Mouse (Mus musculus): ENCODE results near the gene Ndrg2. TPM values are rescaled to one million over a fixed set of nuclear protein-coding genes. Genes with fewer than 3 reads are reported as not detected.

Gene Ndrg2
- polyA plus RNA-seq (2012; ENCODE audit: insufficient read depth, low replicate concordance) = 0.44 TPM in 1 of 2 replicates, not detected in the other

- peak within 1 kb of the TSS; percentile 91 for H3K4me3 ChIP-seq (replicated peaks)
- peaks cover 66% of the 10 kb centered on the region for H3K27me3 ChIP-seq (replicated peaks)
- H3K4me1 ChIP-seq = peaks cover 29% of the 10 kb centered on the region
- no peak for TF ChIP-seq FLI1 (IDR thresholded peaks at IDR 0.05; ENCODE audit: low read length)
- no peak for TF ChIP-seq GATA1 (IDR thresholded peaks at IDR 0.05; ENCODE audit: borderline replicate concordance, low read length)
- no peaks in the 10 kb centered on the region for H3K36me3 ChIP-seq (replicated peaks; ENCODE audit: low read length)
- no peaks in the 10 kb centered on the region for H3K9me3 ChIP-seq
Measured at GRCm38 (mm10) chr14:51913960-51914762, at the start of gene Ndrg2. Ndrg2 (minus strand) TSS chr14:51914158.

GRCm38 (mm10) chr14:51960316-51960715 lies 46.4 kb upstream of the Ndrg2 start:
- H3K9me3 ChIP-seq = no peaks in the 10 kb centered on the region
- no peaks in the 10 kb centered on the region for H3K27me3 ChIP-seq (replicated peaks)
- H3K4me1 ChIP-seq = no peaks in the 10 kb centered on the region
- no peaks in the 10 kb centered on the region for H3K36me3 ChIP-seq (replicated peaks; ENCODE audit: low read length)
- TF ChIP-seq FLI1 (IDR thresholded peaks at IDR 0.05; ENCODE audit: low read length) = no peak
- no peak for TF ChIP-seq GATA1 (IDR thresholded peaks at IDR 0.05; ENCODE audit: borderline replicate concordance, low read length)
- H3K4me3 ChIP-seq (replicated peaks) = no peak overlapping the region

GRCm38 (mm10) chr14:51943336-51943735 lies 29.4 kb upstream of the Ndrg2 start:
- Histone ChIP-seq H3K4me1 (peaks cover 10% of the 10 kb centered on the region), H3K9me3 (peaks cover 4% of the 10 kb centered on the region), H3K36me3 (replicated peaks; ENCODE audit: low read length) (no peaks in the 10 kb centered on the region), H3K4me3 (replicated peaks) (no peak overlapping the region), H3K27me3 (replicated peaks) (peaks cover 1% of the 10 kb centered on the region)
- TF ChIP-seq GATA1 (IDR thresholded peaks at IDR 0.05; ENCODE audit: borderline replicate concordance, low read length) (no peak), FLI1 (IDR thresholded peaks at IDR 0.05; ENCODE audit: low read length) (no peak)

GRCm38 (mm10) chr14:51942236-51942635 lies 28.3 kb upstream of the Ndrg2 start:
- Histone ChIP-seq H3K4me3 (replicated peaks) (no peak overlapping the region), H3K9me3 (peaks cover 15% of the 10 kb centered on the region)

GRCm38 (mm10) chr14:51941577-51941976 lies 27.6 kb upstream of the Ndrg2 start:
- Histone ChIP-seq H3K9me3 (peaks cover 17% of the 10 kb centered on the region), H3K4me1 (peaks cover 10% of the 10 kb centered on the region), H3K27me3 (replicated peaks) (peaks cover 1% of the 10 kb centered on the region), H3K4me3 (replicated peaks) (no peak overlapping the region), H3K36me3 (replicated peaks; ENCODE audit: low read length) (no peaks in the 10 kb centered on the region)
- TF ChIP-seq FLI1 (IDR thresholded peaks at IDR 0.05; ENCODE audit: low read length) (no peak), GATA1 (IDR thresholded peaks at IDR 0.05; ENCODE audit: borderline replicate concordance, low read length) (no peak)

More at GRCm38 (mm10) chr14:51942236-51942635, 28.3 kb upstream of the Ndrg2 start:
- TF ChIP-seq GATA1 (IDR thresholded peaks at IDR 0.05; ENCODE audit: borderline replicate concordance, low read length) (no peak), FLI1 (IDR thresholded peaks at IDR 0.05; ENCODE audit: low read length) (no peak)
- Histone ChIP-seq H3K27me3 (replicated peaks) (peaks cover 1% of the 10 kb centered on the region), H3K36me3 (replicated peaks; ENCODE audit: low read length) (no peaks in the 10 kb centered on the region), H3K4me1 (peaks cover 10% of the 10 kb centered on the region)

GRCm38 (mm10) chr14:51940944-51941560 lies 27.1 kb upstream of the Ndrg2 start:
- Histone ChIP-seq H3K9me3 (peaks cover 21% of the 10 kb centered on the region), H3K36me3 (replicated peaks; ENCODE audit: low read length) (no peaks in the 10 kb centered on the region), H3K4me1 (peaks cover 10% of the 10 kb centered on the region), H3K4me3 (replicated peaks) (no peak overlapping the region), H3K27me3 (replicated peaks) (peaks cover 1% of the 10 kb centered on the region)
- no peak for TF ChIP-seq FLI1 (IDR thresholded peaks at IDR 0.05; ENCODE audit: low read length)
- TF ChIP-seq GATA1 (IDR thresholded peaks at IDR 0.05; ENCODE audit: borderline replicate concordance, low read length) = no peak

- H3K27me3 ChIP-seq (replicated peaks) = peaks cover 1% of the 10 kb centered on the region
Measured at GRCm38 (mm10) chr14:51939005-51939404, 25.0 kb upstream of the Ndrg2 start.

GRCm38 (mm10) chr14:51932092-51933020 lies 18.4 kb upstream of the Ndrg2 start:
- no peaks in the 10 kb centered on the region for H3K36me3 ChIP-seq (replicated peaks; ENCODE audit: low read length)
- H3K4me1 ChIP-seq = peaks cover 14% of the 10 kb centered on the region
- peaks cover 11% of the 10 kb centered on the region for H3K27me3 ChIP-seq (replicated peaks)
- peaks cover 17% of the 10 kb centered on the region for H3K9me3 ChIP-seq
- no peak overlapping the region for H3K4me3 ChIP-seq (replicated peaks)
- TF ChIP-seq GATA1 (IDR thresholded peaks at IDR 0.05; ENCODE audit: borderline replicate concordance, low read length) (no peak), FLI1 (IDR thresholded peaks at IDR 0.05; ENCODE audit: low read length) (no peak)

More at GRCm38 (mm10) chr14:51939005-51939404, 25.0 kb upstream of the Ndrg2 start:
- Histone ChIP-seq H3K4me1 (peaks cover 10% of the 10 kb centered on the region), H3K9me3 (peaks cover 30% of the 10 kb centered on the region), H3K36me3 (replicated peaks; ENCODE audit: low read length) (no peaks in the 10 kb centered on the region), H3K4me3 (replicated peaks) (no peak overlapping the region)
- TF ChIP-seq FLI1 (IDR thresholded peaks at IDR 0.05; ENCODE audit: low read length) (no peak), GATA1 (IDR thresholded peaks at IDR 0.05; ENCODE audit: borderline replicate concordance, low read length) (no peak)

- H3K4me3 ChIP-seq (replicated peaks) = peak overlapping the region; percentile 10
- peaks cover 10% of the 10 kb centered on the region; the same call in 1 of the 2 replicates for H3K9me3 ChIP-seq
- TF ChIP-seq GATA1 (IDR thresholded peaks at IDR 0.05; ENCODE audit: borderline replicate concordance, low read length) = no peak
- no peak for TF ChIP-seq FLI1 (IDR thresholded peaks at IDR 0.05; ENCODE audit: low read length)
- no peaks in the 10 kb centered on the region for H3K36me3 ChIP-seq (replicated peaks; ENCODE audit: low read length)
- peaks cover 14% of the 10 kb centered on the region for H3K4me1 ChIP-seq
- peaks cover 12% of the 10 kb centered on the region for H3K27me3 ChIP-seq (replicated peaks)
Measured at GRCm38 (mm10) chr14:51930824-51931223, 16.9 kb upstream of the Ndrg2 start.
